Mouse (Mus musculus): ENCODE results near the gene Glod4.

The Glod4 gene

DNA sequence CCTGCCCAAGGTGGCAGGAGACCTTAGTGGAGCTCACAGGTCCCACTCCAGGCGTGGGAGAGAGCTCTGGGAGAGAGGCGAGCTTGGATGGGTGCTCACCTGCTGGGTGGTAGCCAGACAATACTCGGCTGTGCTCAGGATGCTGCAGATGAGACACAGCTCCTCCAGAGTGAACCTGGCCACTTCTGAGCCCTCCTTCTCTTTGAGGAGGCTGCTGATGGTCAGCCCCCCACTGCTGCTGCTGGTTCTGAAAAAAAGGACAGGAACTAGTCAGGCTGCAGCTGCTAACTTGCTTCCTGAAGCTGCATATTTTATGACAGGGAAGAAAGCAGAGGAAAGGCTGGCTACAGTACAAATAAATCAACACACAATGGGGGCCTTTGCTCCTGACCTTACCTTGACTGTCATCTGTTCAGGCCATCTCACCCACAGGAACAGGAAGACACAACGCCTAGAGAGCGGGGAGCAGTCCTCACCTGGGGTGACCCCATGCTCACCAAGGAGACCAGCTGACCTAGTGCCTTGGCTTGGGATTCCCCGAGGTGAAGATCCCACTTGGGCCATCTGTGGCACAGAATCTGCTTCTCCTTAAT, 162.4 kb downstream of the Glod4 start:
- no peak for DNase-seq (ENCODE audit: low read depth)

DNA sequence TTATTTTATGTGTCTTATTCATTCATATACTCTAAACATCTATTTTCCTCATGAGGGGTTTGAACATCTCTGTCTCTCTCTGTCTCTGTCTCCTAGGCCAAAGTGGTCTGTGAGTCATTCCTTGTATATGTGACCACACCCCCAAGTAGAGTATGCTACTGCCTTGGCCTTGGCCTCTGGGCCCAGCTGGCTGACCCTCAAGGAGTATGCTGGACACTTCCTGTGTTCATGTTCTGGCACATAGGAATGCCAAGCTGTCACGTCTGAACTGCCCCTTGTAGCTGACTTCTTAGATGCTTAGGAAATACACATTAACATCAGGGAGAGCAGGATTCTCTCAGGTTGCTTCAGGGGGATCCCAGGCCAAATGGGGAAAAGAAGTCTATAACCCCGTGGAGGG, 163.2 kb downstream of the Glod4 start:
- peak; percentile 43 for DNase-seq (ENCODE audit: low read depth)

DNA sequence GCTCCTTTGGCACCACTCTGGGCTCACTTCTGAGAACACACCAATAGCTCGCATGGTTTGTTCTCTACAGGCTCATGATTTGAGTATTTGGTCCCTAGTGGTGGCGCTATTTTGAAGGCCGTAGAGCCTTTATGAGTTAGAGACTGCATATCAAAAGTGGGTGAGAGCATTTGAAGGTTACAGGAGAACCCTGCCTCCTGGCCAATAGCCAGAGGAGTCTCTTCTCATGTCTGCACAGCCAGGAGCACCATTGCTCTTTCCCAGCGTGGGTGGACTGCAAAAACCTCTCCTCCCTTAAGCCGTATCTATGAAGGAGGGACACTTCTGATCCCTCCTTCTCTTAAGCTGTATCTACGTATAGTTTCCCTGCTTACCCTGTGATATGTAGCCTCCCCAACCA, 166.2 kb downstream of the Glod4 start:
- DNase-seq (ENCODE audit: low read depth): no peak

DNA sequence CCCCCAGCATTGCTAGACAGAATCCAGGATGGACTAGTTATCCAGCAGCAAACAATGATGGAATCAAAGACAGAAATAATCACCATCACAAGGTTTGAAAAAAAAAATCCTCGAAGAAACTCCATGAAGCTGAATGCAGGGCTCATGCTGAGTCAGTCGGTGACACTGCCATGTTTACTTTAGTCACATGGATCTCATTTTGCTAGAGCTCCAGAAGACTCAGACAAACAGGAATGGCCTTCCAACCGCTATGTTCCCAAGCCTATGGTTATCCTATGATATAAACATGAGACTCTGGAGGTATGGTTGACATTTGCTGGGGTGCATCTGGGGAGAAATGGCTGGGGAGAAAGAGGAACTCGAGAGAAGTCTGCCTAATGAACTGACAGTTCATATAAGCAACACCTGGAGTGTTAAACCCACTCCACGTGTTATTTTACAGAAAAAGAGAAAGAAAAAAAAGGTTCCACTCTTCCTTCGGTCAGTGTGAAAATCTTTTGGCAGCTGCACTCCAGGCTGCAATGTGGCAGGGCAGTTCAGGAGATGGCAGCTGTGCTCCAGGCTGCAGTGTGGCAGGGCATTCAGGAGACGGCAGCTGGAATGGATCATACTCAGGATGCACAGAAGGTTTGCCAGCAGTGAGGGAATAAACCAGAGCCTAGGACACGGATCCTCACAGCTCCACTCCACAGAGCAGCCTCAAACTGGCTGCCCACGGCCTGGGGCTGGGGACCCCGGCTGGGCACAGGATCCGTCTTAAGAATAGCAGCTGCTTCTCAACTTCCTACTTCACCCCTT, 169.0 kb downstream of the Glod4 start:
- peak; percentile 55 for DNase-seq (ENCODE audit: low read depth)
